Mouse (Mus musculus): ENCODE measurements around the gene Atp8b3. TPM values are rescaled to one million over a fixed set of nuclear protein-coding genes. Genes with fewer than 3 reads are reported as not detected.

The Atp8b3 gene
- total RNA-seq, 2 experiments from 2014 or later: 0.19 to 0.47 TPM

DNA sequence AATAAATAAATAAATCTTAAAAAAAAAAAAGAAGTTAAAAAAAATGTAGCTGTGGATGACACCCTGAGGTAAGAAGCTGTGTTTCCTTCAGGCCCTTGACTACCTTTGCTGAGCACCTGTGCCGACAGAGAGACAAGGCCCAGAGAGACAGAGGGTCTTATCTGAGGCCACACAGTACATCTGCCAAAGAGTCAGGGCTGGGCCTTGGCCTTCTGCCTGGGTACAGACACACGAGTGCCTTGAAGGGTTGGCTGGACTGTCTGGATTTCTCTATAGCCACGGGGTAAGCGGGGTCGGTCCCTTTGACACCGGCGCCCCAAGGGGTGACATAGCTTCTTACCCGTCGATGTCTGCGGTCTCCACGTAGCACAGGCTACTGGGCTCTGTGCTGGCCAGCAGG, 6.1 kb downstream of the Atp8b3 start:
- DNase-seq (ENCODE audit: extremely low spot score in 1 of 2, low spot score in 1 of 2): no peak

DNA sequence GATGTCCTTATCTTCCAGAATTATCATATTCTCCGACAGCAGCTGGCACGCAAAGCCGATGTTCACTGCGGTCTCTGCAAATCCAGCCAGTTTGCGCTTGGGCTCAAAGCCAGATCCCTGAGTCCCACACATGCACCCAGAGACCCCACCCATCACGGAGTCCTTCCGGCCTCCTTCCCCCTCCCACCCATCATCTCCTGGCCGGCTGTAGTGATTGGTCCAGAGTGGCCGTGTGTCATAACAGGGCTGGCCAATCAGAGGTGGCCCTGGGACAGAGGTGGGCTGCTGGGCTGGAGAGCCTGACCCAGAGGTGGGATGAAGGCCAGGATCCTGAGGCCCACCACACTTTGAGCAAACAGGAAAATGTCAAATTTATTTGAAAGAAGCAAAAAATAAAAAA, 12.8 kb downstream of the Atp8b3 start:
- DNase-seq (ENCODE audit: extremely low spot score in 1 of 2, low spot score in 1 of 2): no peak

- no peak for DNase-seq (ENCODE audit: extremely low spot score in 1 of 2, low spot score in 1 of 2)
These were observed 15.6 kb downstream of the Atp8b3 start for GRCm38 (mm10) chr10:80523299-80523698.

DNA sequence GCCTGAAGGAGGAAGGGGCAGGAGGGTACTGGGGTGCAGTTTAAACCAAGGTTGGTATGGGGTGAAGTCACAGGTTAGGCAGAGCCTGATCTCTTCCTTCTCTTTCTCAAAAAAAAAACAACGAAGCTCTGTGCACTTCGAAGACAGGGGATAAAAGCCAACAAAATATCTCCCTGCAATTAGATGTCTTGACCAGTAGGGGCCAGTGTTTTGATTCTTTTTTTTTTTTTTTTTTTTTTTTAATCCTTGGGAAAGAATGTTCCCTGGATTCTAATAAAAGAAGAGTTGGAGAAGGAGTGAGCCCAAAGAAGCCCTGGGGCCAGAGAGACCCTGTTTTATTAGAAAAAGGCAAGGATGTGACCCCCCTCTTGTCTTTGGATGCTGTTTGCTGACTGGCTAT, 19.6 kb downstream of the Atp8b3 start:
- no peak for DNase-seq (ENCODE audit: extremely low spot score in 1 of 2, low spot score in 1 of 2)

GRCm38 (mm10) chr10:80513739-80514138, 25.2 kb downstream of the Atp8b3 start:
- no peak for DNase-seq (ENCODE audit: extremely low spot score in 1 of 2, low spot score in 1 of 2)

- no peak for DNase-seq (ENCODE audit: extremely low spot score in 1 of 2, low spot score in 1 of 2)
These were observed 28.7 kb downstream of the Atp8b3 start for GRCm38 (mm10) chr10:80510273-80510660.

DNA sequence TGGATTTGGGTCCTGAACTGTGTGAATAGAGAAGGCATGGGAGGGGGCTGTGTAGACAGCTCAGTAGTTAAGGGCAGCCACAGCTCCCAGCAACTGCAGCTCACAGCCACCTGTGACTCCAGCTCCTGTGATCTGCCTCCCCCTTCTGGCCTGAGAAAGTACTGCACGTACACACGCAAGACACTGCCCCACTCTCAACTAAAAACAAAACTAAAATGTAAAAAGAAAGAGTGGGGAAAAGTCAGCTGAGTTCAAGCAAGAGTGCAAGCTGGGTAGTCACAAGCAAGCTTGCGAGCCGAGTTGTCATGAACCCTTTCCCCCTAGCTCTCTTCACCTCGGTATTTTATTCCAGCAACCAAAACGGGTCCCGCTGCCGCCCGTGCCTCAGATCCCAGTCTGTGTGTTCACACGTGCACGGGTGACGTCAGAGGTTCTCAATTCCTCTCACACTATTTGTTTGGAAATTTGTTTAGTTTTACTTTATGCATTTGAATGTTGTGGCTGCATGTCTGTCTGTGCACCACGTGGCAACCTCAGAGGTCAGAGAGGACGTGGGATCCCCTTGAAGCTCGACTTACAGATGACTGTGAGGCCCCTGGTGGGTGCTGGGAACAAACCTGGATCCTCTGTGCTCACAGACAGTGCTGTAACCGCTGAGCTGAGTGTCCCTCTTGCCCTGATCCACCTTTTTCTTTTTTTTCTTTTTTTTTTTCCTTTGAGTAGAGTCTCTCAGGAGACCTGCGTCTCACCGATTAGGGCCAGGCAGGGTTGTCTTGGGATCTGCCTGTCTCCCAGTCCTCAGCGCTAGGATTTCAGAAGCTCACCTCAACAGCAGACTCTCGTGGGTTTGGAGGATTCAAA, 29.3 kb downstream of the Atp8b3 start:
- peak; percentile 76 to 92 for DNase-seq (ENCODE audit: extremely low spot score in 1 of 2, low spot score in 1 of 2)

GRCm38 (mm10) chr10:80506222-80506621, 32.7 kb downstream of the Atp8b3 start:
- DNase-seq (ENCODE audit: extremely low spot score in 1 of 2, low spot score in 1 of 2): peak; percentile 41 to 78

GRCm38 (mm10) chr10:80504724-80505123, 34.2 kb downstream of the Atp8b3 start:
- no peak for DNase-seq (ENCODE audit: extremely low spot score in 1 of 2, low spot score in 1 of 2)

GRCm38 (mm10) chr10:80503599-80504220, 35.2 kb downstream of the Atp8b3 start:
- no peak for DNase-seq (ENCODE audit: extremely low spot score in 1 of 2, low spot score in 1 of 2)

DNA sequence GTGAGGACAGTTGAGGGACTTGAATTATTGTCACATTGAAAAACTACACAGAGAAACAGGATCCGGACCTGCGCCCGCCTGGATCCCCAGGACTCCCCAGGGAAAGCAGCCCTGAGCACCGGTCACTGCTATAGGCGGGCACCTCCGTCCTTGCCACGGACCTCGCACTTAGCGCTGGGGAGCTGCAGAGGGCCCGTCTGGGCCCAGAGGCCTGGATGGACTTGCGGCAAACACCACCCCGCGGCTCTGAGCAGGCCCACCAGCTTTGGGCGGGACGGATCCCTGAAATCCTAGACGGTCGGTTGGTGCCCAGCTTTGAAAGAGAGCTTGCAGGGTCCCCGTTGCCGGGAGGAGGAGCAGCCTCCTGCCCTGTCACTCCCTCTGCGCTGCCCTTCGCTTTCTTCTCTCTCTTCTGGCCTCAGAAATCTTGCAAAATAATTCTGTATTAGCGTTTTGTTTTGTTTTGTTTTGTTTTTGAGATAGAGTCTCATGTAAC, 36.1 kb downstream of the Atp8b3 start:
- no peak for DNase-seq (ENCODE audit: extremely low spot score in 1 of 2, low spot score in 1 of 2)

DNA sequence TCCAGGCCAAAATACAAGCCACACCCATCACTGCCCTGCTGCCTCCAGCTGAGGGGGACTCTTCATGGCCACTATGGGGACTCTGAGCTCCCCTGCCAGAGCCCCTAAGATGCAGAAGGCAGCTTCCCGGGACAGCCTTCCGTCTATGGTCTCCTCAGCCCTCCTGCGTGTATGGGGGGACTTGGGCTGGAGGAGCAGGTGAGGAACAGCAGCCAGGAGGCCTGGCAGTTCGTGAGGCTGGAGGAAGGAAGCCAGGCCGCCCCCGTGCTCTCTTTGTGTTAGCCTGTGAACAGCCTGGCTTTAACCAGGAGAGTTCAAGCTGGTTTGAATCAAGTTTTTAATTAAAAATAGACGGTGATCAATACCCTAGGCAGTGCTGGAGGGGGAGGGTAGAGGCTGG, 36.6 kb downstream of the Atp8b3 start:
- DNase-seq (ENCODE audit: extremely low spot score in 1 of 2, low spot score in 1 of 2): no peak

DNA sequence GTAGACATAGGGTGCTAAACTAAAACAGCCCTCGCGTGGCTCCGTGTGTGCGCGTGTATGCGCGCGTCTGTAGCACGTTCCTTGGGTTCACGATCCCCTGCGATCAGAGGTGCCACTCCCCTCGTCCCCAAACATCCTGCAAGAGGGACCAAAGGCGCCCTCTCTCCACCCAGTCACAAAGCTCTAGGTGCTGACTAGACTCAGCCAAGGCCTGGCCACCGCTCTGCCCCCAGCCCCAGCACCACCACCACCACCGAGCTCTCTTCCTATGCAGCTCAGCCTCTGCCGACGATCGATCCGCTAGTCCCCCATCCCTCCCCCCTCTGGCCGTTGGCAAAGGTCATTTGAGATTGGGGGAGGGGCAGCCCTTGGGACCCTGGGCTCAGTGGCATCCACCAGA, 42.5 kb downstream of the Atp8b3 start:
- DNase-seq (ENCODE audit: extremely low spot score in 1 of 2, low spot score in 1 of 2): no peak

GRCm38 (mm10) chr10:80495901-80496300, 43.0 kb downstream of the Atp8b3 start:
- no peak for DNase-seq (ENCODE audit: extremely low spot score in 1 of 2, low spot score in 1 of 2)

- DNase-seq (ENCODE audit: extremely low spot score in 1 of 2, low spot score in 1 of 2): no peak
These were observed 44.2 kb downstream of the Atp8b3 start, which contains the start of gene Onecut3 for GRCm38 (mm10) chr10:80494732-80495131. Gene Onecut3, plus strand, starts transcription at chr10:80494835.

DNA sequence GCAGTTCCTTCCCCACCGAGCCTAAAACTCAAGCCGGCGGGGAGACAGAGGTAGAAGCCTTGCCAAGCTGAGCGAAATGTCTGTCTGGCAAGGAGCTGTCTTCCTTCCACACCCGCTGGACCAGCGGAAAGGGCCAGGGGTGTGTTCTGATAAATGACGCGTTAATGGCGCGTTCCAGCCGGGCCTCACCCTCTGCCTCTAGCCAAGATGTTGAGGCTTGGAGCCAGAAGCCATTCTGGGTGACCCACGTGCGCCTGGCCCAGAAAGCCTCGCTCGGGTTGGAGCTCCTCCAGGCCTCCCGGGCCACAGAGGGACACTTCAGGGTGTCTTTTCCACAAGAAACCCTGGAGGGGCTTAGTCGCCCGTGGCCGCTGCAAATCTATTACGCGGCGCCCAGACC, 48.9 kb downstream of the Atp8b3 start:
- DNase-seq (ENCODE audit: extremely low spot score in 1 of 2, low spot score in 1 of 2): no peak

GRCm38 (mm10) chr10:80486862-80487379, 52.0 kb downstream of the Atp8b3 start:
- DNase-seq (ENCODE audit: extremely low spot score in 1 of 2, low spot score in 1 of 2): no peak

DNA sequence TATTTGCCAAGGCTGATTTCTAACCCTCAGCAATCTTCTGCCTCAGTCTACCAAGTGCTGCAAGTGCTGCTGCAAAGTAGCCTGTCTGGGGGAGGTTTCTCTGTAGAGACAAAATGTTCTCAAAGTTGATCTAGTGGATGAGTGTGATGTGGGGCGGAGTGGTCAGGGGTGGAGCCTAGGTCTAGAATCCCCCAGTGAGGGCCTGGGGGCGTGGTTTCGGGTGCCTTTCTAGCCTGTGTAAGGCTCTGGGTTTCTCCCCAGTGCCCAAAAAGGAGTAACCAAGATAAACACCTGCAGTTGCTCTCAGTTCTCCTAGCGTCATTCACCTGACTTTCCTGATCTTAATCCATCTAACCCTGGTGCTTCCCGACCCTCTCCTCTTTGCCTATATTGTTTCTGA, 57.9 kb downstream of the Atp8b3 start:
- no peak for DNase-seq (ENCODE audit: extremely low spot score in 1 of 2, low spot score in 1 of 2)

DNA sequence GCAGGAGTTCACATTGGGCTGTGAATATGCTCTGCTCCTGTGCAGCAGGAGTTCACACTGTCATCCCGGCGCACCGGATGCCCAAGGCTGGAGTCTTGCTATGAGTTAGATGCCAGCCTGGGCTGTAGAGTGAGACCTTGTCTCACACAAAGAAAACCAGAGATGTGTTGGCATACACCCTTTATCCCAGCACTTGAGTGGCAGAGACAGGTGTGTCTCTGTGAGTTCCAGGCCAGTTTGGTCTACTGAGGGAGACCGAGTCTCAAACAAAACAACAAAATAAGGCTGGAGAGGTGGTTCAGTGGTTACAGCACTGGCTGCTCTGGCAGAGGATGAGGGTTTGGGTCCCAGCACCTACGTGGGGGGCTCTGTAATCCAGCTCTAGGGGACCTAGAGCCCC, 60.4 kb downstream of the Atp8b3 start:
- DNase-seq (ENCODE audit: extremely low spot score in 1 of 2, low spot score in 1 of 2): no peak

GRCm38 (mm10) chr10:80475290-80475959, 63.5 kb downstream of the Atp8b3 start:
- peak; percentile 74 to 82 for DNase-seq (ENCODE audit: extremely low spot score in 1 of 2, low spot score in 1 of 2)

All from layer of hippocampus, postnatal 25 days (tissue).